Mouse (Mus musculus): Measurements from ENCODE around the gene Tpst1. TPM values are rescaled to one million over a fixed set of nuclear protein-coding genes. Genes with fewer than 3 reads are reported as not detected.

Tpst1 gene
- total RNA-seq, 2 experiments from 2014 or later: 3.7 to 5.4 TPM

DNA sequence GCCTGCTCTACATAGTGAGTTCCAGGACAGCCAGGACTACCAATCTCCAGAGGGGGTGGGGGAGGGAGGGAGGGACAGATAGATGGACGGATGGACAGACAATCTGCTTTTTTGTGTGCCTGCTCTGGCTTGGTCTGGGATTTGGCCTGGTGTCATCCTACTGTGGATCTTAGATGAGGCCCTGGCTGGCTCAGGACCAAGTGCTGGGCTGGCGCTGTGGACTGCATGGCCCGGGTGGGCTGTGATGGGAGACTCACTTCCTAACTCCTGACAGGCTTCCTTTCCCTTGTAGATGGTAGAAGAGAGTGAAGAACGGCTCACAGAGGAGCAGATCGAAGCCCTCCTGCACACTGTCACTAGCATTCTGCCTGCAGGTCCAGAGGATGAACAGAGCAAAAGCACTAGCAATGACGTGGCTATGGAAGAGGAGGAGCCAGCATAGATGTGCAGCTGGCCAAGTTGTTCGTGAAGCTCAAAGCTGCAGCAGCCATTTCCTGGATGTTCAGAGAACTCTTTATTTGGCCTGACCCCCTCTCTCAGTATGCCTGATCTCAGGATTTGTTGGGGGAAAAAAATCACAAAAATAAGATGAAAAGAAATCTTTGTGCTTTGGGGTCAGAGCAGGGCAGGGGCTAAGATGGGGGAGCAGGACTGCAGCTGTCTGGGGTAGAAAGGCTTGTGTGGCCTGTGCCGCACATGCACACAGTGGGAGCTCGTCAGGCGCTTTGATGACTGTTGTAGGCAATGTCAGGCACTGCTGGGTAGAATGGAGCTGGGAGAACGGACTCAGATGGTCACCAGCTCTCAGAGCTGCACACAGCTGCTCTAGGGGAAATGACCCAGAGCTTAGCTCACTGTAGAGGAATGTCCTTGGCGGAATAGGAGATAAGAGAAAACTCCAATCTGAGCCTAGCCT is 13.5 kb upstream of the Tpst1 start:
- no peak for TF ChIP-seq CTCF (IDR thresholded peaks at IDR 0.05)
- no peak for DNase-seq
- H3K27ac ChIP-seq: peak overlapping the region; percentile 77
- intact Hi-C loops (cut with DNase I): no loop called here
- H3K4me3 ChIP-seq: no peak overlapping the region

DNA sequence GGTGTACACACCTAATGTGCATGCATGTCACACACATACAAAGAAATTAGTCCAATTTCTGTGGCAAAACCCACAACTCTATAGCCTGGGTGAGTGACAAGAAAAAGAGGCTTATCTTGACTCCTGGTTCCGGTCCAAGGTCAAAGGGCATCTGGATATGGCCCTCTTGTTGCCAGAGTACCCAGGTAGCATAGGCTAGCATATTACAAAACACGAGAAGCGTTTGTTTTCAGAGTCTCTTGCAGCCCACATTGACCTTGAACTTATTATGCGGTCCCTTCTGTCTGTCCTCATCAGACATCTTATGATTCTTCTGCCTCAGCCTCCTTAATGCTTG is 12.8 kb upstream of the Tpst1 start:
- intact Hi-C loops (cut with DNase I): no loop called here
- H3K27ac ChIP-seq: peak overlapping the region; percentile 77
- no peak for DNase-seq
- no peak overlapping the region for H3K4me3 ChIP-seq
- TF ChIP-seq CTCF (IDR thresholded peaks at IDR 0.05): no peak

DNA sequence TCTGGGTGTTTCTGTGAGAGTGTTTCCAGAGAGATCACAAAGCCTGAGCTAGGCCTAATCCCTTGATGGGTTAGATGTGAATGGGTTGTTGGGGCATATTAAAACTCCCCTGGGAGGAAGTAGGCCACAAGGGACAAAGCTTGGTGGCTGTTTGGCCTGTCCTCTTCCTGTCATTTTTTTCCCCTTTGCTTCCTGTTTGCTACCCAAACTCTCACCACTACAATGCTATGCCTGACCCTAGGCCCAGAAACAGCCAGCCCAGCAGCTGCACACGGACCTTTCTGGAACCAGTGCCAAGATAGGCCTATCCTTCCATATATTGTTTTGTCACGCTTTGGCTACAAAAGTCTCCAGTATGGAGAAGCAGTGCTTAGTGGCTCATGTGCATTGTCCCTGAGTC is 11.0 kb upstream of the Tpst1 start:
- Histone ChIP-seq H3K4me3 (no peak overlapping the region), H3K27ac (peak overlapping the region; percentile 66; the same call in 1 of the 2 replicates)
- no peak for TF ChIP-seq CTCF (IDR thresholded peaks at IDR 0.05)
- no peak for DNase-seq
- intact Hi-C loops (cut with DNase I): no loop called here

DNA sequence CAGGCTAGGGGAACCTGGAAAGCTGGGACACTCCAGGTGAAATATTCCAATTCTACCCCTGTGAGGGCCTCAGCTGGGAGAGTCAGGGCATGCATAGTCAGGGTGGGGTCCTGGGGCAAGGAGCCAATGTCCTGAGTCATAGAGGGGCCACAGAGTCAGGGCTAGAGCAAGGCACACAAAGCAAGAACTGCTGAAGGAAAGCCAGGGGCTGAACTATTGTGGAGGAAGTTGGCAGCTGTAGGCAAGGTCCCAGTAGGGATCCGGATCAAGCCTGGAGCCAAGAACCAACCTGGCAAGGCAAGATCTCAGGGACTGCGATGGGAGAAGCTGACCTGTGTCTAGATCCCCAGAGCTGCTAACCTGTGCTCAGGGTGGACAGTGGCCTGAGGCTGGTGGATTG is 9.4 kb upstream of the Tpst1 start:
- TF ChIP-seq CTCF (IDR thresholded peaks at IDR 0.05): no peak
- no peak for DNase-seq
- intact Hi-C loops (cut with DNase I): no loop called here
- Histone ChIP-seq H3K4me3 (no peak overlapping the region), H3K27ac (no peak overlapping the region)

DNA sequence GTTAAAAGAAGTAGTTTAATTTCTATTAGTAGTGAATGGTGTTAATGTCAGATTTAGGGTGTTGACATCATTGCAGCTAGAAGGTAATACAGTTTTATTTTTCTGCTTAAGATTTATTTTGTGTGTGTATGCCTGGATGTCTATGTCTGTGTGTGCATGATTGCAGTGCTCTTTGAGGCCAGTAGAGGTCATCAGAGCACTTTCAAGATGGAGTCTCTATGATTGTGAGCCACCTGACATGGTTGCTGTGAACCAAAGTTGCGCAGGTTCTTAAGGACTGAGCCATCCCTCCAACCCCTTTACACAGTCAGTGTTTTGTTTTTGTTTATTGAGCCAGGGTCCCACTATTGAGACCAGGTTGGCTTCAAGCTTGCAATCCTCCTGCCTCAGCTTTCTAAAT is 7.5 kb upstream of the Tpst1 start:
- Histone ChIP-seq H3K4me3 (no peak overlapping the region), H3K27ac (no peak overlapping the region)
- peak; percentile 47 for TF ChIP-seq CTCF (IDR thresholded peaks at IDR 0.05)
- intact Hi-C loops (cut with DNase I): no loop called here
- DNase-seq: no peak

DNA sequence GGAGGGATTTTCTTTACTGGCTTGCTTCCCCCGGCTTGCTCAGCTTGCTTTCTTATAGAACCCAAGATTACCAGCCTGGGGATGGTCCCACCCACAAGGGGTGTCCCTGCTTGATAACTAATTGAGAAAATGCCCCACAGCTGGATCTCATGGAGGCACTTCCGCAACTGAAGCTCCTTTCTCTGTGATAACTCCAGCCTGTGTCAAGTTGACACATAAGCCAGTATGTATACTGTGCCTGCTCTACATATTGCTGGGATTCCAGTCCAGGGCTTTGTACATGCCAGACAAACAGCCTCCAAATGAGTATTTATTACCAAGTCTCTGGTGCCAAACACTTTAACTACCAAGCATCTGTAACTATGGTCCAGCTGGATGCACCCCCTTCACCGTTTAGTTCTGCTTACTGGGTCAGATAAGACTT is 5.3 kb upstream of the Tpst1 start:
- DNase-seq: no peak
- H3K4me3 ChIP-seq: no peak overlapping the region
- intact Hi-C loops (cut with DNase I): no loop called here
- H3K27ac ChIP-seq: no peak overlapping the region
- no peak for TF ChIP-seq CTCF (IDR thresholded peaks at IDR 0.05)

DNA sequence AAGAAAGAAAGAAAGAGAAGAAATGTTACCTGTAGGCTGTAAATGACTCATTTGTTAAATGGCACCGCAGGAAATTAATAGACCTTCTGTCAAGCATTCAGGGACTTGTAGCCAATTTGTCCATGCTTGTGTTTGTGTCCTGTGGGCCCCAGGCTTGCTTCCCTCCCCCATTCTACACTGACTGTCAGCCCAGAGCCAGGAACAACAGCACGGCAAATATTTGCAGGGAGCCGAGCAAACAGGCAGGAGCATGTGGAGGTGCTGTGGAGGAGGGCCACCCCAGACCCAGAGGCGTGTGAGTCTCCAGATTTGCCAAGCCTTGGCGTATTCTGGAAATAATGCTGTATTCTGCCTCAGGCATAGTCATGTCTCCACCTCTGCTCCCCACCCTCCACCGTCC is 1.4 kb downstream of the Tpst1 start:
- TF ChIP-seq CTCF (IDR thresholded peaks at IDR 0.05): no peak
- H3K27ac ChIP-seq: no peak overlapping the region
- DNase-seq: no peak
- intact Hi-C loops (cut with DNase I): no loop called here
- no peak overlapping the region for H3K4me3 ChIP-seq

DNA sequence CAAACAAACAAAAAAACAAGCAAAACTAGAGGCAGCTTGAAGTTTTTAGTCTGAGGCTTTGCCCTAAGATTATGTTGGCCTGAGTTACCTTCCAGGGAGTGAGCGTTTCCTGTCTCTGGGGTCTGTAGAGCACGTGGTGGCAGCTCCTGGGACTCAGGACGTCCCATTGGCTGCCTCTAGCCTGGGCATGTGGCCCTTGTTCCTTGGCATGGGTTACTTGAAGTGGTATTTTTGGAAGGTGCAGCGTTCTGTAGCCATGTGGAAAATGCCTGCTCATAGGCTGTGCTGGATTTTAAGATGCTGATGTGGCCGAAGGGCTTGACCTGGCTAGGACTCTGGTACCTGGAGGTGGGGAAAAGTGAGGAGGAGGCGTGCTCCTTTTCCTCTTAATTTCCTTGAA is 3.3 kb downstream of the Tpst1 start:
- TF ChIP-seq CTCF (IDR thresholded peaks at IDR 0.05): no peak
- H3K4me3 ChIP-seq: no peak overlapping the region
- intact Hi-C loops (cut with DNase I): no loop called here
- H3K27ac ChIP-seq: peak overlapping the region; percentile 46
- peak; percentile 77 for DNase-seq

DNA sequence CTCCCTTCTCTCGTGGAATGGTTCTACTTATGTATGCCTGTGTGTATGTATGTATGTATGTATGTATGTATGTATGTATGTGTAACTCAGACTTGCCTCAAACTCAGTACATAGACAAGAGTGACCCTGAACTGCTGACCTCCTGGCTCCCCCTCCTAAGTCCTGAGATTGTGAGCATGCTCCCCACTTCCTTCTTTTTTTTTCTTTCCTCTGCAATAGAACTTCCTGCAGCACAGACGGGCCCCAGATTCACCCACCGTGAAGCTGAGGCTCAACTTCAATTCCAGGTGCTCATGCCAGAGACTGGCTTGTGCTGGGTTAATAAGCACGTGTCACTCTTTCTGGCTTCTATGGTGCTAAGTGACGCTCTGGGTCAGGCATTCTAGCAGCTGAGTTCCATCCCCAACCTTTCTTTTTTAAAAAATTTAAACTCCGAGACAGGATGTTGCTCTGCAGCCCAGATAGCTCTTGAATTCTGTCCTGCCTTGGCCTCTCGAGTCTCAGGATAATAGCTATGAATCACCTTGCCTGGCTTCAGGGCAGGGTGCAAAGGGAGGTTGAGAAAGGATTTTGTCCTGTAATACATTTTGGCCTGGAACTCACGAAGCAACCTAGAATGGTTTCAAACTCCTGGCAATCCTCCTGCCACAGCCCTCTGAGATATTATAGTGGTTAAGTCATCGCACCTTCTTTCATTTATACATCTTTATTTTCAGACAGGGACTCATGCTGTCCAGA is 5.1 kb downstream of the Tpst1 start:
- Histone ChIP-seq H3K27ac (peak overlapping the region; percentile 88), H3K4me3 (peak overlapping the region; percentile 81; the same call in 1 of the 2 replicates)
- no peak for DNase-seq
- intact Hi-C loops (cut with DNase I): no loop called here
- TF ChIP-seq CTCF (IDR thresholded peaks at IDR 0.05): no peak

DNA sequence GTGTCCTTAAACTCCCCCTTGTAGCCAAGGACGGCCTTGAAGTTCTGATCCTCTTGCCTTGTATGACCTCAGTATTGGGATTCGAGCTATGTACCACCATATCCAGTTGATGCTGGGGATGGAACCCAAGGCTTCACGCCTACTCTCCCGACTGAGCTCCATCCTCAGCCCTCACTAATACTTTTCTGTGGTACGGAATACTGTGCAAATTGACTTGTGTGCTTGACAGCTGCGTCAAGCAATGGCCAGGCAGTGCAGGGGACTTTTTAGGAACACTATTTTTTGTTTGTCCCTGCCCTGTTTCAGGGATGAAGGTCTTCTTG is 5.7 kb downstream of the Tpst1 start:
- H3K4me3 ChIP-seq: peak overlapping the region; percentile 81
- no peak for DNase-seq
- intact Hi-C loops (cut with DNase I): no loop called here
- TF ChIP-seq CTCF (IDR thresholded peaks at IDR 0.05): no peak
- H3K27ac ChIP-seq: peak overlapping the region; percentile 88

DNA sequence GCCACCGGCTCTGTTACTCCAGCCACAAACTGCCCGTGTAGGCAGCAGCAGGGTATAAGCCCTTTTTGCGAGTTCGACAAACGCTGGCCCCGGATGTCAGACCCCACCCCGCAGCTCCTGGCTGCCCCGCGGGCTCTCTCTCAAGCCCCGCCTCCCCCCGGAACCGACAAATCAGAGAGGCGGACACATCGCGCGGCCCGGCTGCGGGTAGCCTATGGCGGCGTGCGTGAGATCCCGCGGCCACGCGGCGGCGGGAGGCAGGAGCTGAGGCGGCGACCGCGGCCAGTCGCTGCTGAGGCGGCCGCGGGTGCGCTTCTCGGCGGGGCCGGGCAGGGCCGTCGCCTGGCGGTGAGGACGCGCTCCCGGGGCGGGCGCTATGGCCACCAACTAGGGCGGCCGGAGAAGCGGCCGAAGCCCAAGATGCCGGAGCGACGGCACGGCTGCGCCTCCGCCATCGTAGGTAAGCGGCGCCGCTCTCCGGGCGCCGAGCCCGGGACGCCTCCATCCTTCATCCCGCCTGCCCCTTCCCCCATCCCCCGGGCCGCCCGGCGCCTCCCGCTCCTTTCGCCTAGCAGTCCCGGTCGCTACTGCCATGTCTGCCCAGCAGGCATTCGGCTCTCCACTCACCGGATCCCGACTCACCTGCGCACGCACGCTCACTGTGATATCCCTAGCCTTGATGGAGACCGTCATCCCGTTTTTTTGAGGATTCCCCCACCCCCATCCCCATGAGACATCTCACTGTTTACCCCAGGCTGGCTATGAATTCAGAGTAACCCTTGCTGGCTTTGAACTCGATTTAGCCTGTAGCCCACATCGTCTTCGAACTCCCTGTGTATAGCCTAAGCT is 6.3 kb downstream of the Tpst1 start:
- intact Hi-C loops (cut with DNase I): no loop called here
- TF ChIP-seq CTCF (IDR thresholded peaks at IDR 0.05): peak; percentile 22; the same call in 1 of the 2 replicates

DNA sequence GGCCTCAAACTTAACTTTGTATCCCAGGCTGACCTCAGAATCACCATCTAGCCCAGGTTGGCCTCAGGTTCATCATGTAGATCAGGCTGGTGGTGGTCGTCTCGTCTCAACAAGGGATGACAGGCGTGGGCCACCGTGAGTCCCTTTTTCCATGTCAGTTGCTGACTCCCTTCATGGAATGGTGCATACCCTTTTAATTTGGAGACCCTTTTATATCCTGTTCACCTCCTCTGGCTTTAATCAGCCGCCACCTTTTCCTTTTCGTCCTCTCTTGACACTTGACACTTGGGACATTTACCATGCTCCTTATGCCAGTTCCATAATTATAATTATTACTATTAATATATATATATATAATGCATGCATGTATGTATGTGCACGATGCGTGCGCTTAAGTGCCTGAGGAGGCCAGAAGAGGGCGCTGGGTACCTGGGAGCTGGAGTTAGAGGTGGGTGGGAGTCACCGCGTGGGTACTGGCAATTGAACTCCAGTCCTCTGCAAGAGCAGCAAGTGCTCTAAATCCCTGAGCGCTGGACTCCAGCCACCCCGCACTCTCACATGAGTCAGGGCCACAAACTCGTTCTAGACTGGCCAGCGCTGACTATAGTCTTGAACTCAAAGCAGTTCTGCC is 7.0 kb downstream of the Tpst1 start:
- intact Hi-C loops (cut with DNase I): no loop called here
- DNase-seq: no peak
- H3K27ac ChIP-seq: peak overlapping the region; percentile 88
- TF ChIP-seq CTCF (IDR thresholded peaks at IDR 0.05): peak; percentile 17; the same call in 1 of the 2 replicates
- H3K4me3 ChIP-seq: peak overlapping the region; percentile 81

More for the DNA sequence above, 6.3 kb downstream of the Tpst1 start:
- Histone ChIP-seq H3K4me3 (peak overlapping the region; percentile 81), H3K27ac (peak overlapping the region; percentile 88)
- peak; percentile 97 for DNase-seq
